Mouse (Mus musculus) liver, embryonic 15.5 days (tissue): Measurements from ENCODE around the gene Klf9. TPM values are rescaled to one million over a fixed set of nuclear protein-coding genes. Genes with fewer than 3 reads are reported as not detected.
"Not testable (repeated sequence)": the region's sequence is repeated elsewhere in the genome, so short reads cannot be mapped to it uniquely, and the experiment has no call there.

ENCODE experiments used
- ATAC-seq: fragments of 200-750 bp; cut with Nextera tagmentation; 2 replicates; pipeline ENCODE4 v1.8.0; 2017; ENCODE audit warnings: moderate number of reproducible peaks, mild to moderate bottlenecking, moderate library complexity; ENCODE audit not compliant: insufficient read depth
- H3K27ac ChIP-seq: fragments of 300-500 bp; sonication (generic); replicated peaks from 2 replicates; pipeline ENCODE4 v1.5.1; 2015; ENCODE audit warnings: mild to moderate bottlenecking, inconsistent platforms
- H3K27me3 ChIP-seq: fragments of 300-500 bp; sonication (generic); 2 replicates; pipeline ENCODE4 v1.6.1; 2015; ENCODE audit warnings: mild to moderate bottlenecking, inconsistent platforms
- H3K36me3 ChIP-seq: fragments of 300-500 bp; sonication (generic); replicated peaks from 2 replicates; pipeline ENCODE4 v1.6.1; 2015; ENCODE audit warnings: moderate library complexity, mild to moderate bottlenecking, inconsistent platforms
- H3K4me1 ChIP-seq: fragments of 300-500 bp; sonication (generic); replicated peaks from 2 replicates; pipeline ENCODE4 v1.6.1; 2015; ENCODE audit warnings: inconsistent platforms
- H3K4me2 ChIP-seq: fragments of 300-500 bp; sonication (generic); 2 replicates; pipeline ENCODE4 v1.6.1; 2015; ENCODE audit warnings: moderate library complexity, mild to moderate bottlenecking, inconsistent platforms
- H3K4me3 ChIP-seq: fragments of 300-500 bp; sonication (generic); replicated peaks from 2 replicates; pipeline ENCODE4 v1.5.1; 2015; ENCODE audit warnings: mild to moderate bottlenecking, inconsistent platforms
- H3K9ac ChIP-seq: fragments of 300-500 bp; sonication (generic); 2 replicates; pipeline ENCODE4 v1.6.1; 2015; ENCODE audit warnings: moderate library complexity, mild to moderate bottlenecking, inconsistent platforms
- H3K9me3 ChIP-seq: fragments of 300-500 bp; sonication (generic); replicated peaks from 2 replicates; pipeline ENCODE4 v1.6.1; 2016; ENCODE audit warnings: inconsistent platforms
- WGBS: fragments of 180-500 bp; shearing (Covaris S2); methylation state at CpG from one replicate; pipeline ENCODE4 v1.1.7; 2015; ENCODE audit warnings: mixed read lengths; ENCODE audit not compliant: insufficient replicate concordance; 5-methylcytosine and 5-hydroxymethylcytosine counted together
- polyA plus RNA-seq: library from polyadenylated mRNA; unstranded; fragments of >200 nt; fragmentation: Nextera tagmentation; extraction: Ambion mirVana; gene quantifications from 2 replicates; pipeline ENCODE4 v1.2.1, GENCODE M21; 2015

Gene Klf9
- polyA plus RNA-seq, 1 experiment from 2014 or later: 1.3 TPM

DNA sequence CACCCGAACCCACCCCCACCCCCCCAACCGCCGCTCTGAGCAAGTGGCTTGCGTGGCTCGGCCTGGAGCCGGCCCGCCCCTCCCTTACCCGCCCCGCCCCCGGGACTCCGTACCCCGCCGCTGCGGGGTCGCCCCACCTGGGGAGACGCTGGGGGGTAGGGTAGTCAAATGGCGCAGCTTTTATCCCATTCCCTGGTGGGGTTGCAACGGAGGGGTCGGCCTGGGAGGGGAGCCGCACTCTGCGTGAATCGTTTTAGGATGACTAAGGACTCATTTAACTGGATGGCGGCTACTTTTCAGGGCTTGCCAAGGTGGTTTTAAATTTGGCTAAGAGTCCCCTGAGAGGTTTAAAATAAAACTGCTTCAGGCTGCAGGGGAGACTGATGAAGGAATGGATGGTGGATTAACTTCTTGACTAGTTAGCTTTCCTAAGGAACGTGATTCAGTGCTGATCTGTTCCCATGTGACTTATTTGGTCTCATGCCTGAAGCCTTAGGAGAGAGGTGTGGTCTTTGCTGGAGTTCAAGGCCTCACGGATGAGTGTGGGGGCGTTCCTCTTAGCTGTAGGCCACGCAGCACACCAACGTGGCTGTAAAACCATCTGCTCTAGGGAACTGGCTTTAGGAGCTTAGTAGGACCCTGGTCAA, 1.5 kb downstream of the Klf9 start:
- Histone ChIP-seq H3K27ac (no peak overlapping the region), H3K9me3 (no peaks in the 10 kb centered on the region), H3K36me3 (no peaks in the 10 kb centered on the region), H3K9ac (peak overlapping the region; percentile 68), H3K27me3 (peaks cover 23% of the 10 kb centered on the region), H3K4me2 (peak overlapping the region; percentile 100), H3K4me3 (peak overlapping the region; percentile 73), H3K4me1 (peaks cover 58% of the 10 kb centered on the region)
- 7% methylated on average over 28 of the region's 28 CpGs for WGBS
- ATAC-seq: no peak

DNA sequence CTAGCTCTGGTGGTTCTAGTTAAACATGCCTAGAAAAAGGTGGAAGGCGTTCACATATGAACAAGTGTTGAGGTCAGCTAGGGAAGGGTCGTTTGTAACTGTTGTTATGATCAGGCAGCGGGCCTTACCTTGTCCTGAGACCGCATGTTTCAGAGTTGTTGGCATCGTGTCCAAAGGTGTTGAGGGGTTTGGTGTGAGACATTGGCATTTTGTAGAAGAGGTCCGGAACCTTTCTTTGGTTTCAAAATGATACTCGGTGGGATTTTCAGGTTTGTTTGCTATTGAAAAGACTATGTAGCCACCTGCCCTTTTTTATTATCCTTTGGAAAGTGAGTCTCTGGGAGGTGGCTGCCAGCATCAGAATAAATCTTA, 2.0 kb downstream of the Klf9 start:
- peaks cover 58% of the 10 kb centered on the region for H3K4me1 ChIP-seq
- no peak overlapping the region for H3K27ac ChIP-seq
- ATAC-seq: no peak
- peaks cover 18% of the 10 kb centered on the region for H3K27me3 ChIP-seq
- no peak overlapping the region for H3K9ac ChIP-seq
- H3K4me2 ChIP-seq: peak overlapping the region; percentile 100
- H3K4me3 ChIP-seq: peak overlapping the region; percentile 73
- H3K36me3 ChIP-seq: no peaks in the 10 kb centered on the region
- no peaks in the 10 kb centered on the region for H3K9me3 ChIP-seq
- WGBS: 60% methylated on average over 7 of the region's 7 CpGs

DNA sequence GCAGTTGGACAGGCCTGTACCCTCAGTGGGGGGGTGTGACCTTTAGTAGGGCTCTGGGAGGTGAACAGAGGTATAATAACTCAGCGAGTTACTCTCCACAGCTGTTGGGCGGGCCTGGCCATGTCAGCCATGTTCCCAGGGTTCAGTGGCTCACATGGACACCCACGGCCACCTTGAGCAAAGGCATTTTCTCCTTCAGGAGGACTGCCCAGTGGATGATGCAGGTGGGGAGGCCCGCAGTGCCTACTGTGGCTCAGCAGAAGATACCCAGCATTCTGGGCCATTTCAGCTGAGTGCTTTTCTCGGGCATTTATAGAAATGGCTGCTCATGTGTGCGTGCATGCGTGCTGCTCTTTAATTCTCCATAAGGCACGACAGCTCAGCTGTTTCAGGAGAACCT, 2.5 kb downstream of the Klf9 start:
- H3K27me3 ChIP-seq: peaks cover 15% of the 10 kb centered on the region; the same call in 1 of the 2 replicates
- H3K4me3 ChIP-seq: no peak overlapping the region
- ATAC-seq: no peak
- H3K9me3 ChIP-seq: no peaks in the 10 kb centered on the region
- H3K9ac ChIP-seq: no peak overlapping the region
- H3K36me3 ChIP-seq: no peaks in the 10 kb centered on the region
- H3K4me1 ChIP-seq: peaks cover 58% of the 10 kb centered on the region
- H3K27ac ChIP-seq: no peak overlapping the region
- WGBS: 73% methylated on average over 8 of the region's 8 CpGs
- H3K4me2 ChIP-seq: peak overlapping the region; percentile 100; the same call in 1 of the 2 replicates

DNA sequence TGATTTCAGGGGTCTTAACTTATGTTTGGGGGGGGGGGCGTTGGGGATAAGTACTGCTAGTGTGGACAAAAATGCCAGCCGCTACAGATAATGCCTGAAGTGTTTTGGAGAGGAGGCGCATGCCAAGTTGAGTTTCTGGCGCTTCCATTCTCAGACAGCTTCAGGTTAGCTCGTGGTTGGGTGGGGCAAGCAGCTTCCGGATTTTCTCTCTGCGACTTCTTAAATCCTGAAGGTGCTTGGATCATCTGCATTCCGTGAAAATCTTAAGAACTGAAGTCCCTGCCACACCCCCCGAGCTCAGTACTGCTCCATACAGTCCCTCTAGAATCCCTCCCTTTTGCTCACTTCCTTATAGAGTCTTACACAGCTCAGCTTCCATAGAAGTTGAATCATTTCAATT, 3.0 kb downstream of the Klf9 start:
- ATAC-seq: no peak
- Histone ChIP-seq H3K4me3 (no peak overlapping the region), H3K36me3 (no peaks in the 10 kb centered on the region), H3K4me2 (no peak overlapping the region), H3K27ac (no peak overlapping the region), H3K27me3 (peaks cover 15% of the 10 kb centered on the region; the same call in 1 of the 2 replicates), H3K9ac (no peak overlapping the region), H3K9me3 (no peaks in the 10 kb centered on the region), H3K4me1 (peaks cover 59% of the 10 kb centered on the region)
- WGBS: 50% methylated on average over 9 of the region's 9 CpGs

DNA sequence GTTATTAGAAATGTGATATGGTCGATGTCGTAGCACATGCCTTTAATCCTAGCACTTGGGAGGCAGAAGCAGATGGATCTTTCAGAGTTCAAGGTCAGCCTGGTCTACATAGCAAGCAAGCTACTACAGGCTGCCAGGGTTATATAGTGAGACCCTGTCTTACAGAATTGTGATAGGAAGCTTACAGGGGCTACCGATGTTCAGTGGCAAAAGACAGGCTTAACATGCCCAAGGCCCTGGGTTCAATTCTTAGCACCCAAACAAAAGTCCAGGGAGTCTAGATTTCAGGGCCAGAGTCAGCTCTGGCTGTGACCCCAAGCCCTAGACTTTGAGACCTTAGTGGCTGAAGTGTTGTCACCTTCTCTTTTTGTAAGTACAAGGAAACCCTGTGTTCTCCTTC, 4.1 kb downstream of the Klf9 start:
- H3K4me3 ChIP-seq: no peak overlapping the region
- H3K4me1 ChIP-seq: peaks cover 65% of the 10 kb centered on the region
- peaks cover 15% of the 10 kb centered on the region; the same call in 1 of the 2 replicates for H3K27me3 ChIP-seq
- H3K36me3 ChIP-seq: no peaks in the 10 kb centered on the region
- 79% methylated on average over 3 of the region's 3 CpGs for WGBS
- ATAC-seq: no peak
- no peak overlapping the region for H3K4me2 ChIP-seq
- no peak overlapping the region for H3K9ac ChIP-seq
- no peaks in the 10 kb centered on the region for H3K9me3 ChIP-seq
- H3K27ac ChIP-seq: no peak overlapping the region

DNA sequence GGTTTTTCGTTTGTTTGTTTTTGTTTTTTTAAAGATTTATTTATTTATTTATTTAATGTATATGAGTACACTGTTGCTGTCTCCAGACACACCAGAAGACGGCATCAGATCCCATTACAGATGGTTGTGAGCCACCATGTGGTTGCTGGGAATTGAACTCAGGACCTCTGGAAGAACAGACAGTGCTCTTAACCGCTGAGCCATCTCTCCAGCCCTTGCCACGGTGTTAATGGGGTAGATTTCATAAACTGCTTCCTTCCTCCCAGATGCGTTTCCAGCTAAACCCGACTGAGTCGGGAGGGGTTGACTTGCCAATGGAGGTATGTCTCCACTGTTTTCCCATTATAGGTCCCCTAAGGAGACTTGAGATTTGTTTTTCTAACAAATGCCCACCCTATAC, 4.5 kb downstream of the Klf9 start:
- Histone ChIP-seq H3K4me1 (peaks cover 65% of the 10 kb centered on the region), H3K27me3 (peaks cover 15% of the 10 kb centered on the region; the same call in 1 of the 2 replicates)
- not testable (repeated sequence) for H3K9ac ChIP-seq, H3K9me3 ChIP-seq, H3K4me3 ChIP-seq, H3K27ac ChIP-seq, H3K4me2 ChIP-seq, H3K36me3 ChIP-seq, ATAC-seq
- WGBS: 74% methylated on average over 7 of the region's 7 CpGs

DNA sequence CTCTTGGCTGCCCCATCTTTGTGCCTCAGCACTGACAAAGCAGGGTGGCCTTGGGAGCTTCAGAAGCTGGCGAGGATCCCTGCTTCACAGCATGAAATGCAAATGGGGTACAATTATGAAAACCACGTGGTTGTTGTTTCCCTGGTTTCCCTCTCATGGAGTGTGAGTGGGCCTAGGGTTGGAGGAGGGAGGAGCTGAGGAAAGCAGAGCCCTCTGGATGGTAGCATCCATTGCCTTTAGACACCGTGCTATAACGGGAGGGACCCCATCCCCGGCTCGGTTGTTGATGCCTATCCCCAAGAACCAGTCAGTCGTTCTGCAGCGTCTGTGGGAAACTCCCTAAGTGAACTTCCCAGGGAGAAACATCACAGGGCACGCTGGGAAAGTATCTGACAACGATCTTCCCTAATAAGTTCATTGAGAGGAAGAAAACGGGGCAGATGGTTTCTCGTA, 5.4 kb downstream of the Klf9 start:
- 66% methylated on average over 12 of the region's 12 CpGs for WGBS
- Histone ChIP-seq H3K4me3 (no peak overlapping the region), H3K9ac (no peak overlapping the region), H3K27ac (no peak overlapping the region), H3K9me3 (no peaks in the 10 kb centered on the region), H3K4me1 (peaks cover 66% of the 10 kb centered on the region), H3K27me3 (peaks cover 15% of the 10 kb centered on the region; the same call in 1 of the 2 replicates), H3K4me2 (no peak overlapping the region), H3K36me3 (no peaks in the 10 kb centered on the region)
- ATAC-seq: no peak

DNA sequence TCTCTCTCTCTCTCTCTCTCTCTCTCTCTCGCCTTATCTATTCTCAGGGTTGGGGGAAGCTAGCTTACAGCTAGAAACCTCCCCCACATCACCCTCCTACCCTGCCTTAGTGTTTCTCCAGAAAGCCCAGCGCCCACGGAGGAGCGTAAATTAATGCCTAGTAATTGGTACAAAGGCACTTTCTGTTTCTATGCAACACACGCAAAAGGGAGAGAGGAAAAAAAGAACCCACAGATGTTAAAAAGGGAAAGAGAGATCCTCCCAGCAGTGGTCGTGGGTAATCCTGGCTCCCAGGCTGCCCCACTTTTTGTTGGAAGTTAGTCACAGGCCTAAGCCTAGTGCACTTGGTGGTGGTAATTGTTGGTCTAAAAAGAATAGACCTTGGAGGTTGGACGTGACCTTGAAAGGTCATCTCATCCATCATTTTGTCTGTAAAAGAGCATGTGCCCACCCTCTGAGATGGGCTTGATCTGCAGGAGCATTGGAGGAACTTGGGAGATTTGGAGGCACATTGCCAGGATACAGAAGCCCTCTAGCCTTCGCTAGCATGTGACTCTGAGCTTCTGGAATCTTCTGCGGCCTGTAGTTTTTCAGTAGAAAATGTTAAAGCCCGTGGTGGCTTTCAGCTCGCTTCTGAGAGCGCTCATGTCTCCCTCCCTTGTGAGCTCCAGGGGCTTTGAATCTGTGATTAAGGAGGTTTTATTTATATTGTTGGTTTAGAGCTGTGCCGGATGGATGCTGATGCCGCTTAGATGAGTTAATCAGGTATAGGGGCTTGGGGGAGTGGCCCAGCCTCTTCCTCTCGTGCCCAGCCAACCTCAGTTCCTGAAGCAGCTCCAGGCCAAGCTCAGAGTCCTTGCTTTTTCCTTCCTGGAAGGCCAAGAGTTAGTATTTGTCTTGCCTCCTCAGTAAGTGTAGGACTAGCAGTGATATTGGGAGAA, 6.3 kb downstream of the Klf9 start:
- no peak for ATAC-seq
- no peaks in the 10 kb centered on the region for H3K36me3 ChIP-seq
- H3K9ac ChIP-seq: no peak overlapping the region
- H3K27ac ChIP-seq: no peak overlapping the region
- no peaks in the 10 kb centered on the region for H3K9me3 ChIP-seq
- H3K4me1 ChIP-seq: peaks cover 66% of the 10 kb centered on the region
- H3K4me3 ChIP-seq: no peak overlapping the region
- peaks cover 6% of the 10 kb centered on the region; the same call in 1 of the 2 replicates for H3K27me3 ChIP-seq
- WGBS: 61% methylated on average over 15 of the region's 15 CpGs
- H3K4me2 ChIP-seq: no peak overlapping the region

DNA sequence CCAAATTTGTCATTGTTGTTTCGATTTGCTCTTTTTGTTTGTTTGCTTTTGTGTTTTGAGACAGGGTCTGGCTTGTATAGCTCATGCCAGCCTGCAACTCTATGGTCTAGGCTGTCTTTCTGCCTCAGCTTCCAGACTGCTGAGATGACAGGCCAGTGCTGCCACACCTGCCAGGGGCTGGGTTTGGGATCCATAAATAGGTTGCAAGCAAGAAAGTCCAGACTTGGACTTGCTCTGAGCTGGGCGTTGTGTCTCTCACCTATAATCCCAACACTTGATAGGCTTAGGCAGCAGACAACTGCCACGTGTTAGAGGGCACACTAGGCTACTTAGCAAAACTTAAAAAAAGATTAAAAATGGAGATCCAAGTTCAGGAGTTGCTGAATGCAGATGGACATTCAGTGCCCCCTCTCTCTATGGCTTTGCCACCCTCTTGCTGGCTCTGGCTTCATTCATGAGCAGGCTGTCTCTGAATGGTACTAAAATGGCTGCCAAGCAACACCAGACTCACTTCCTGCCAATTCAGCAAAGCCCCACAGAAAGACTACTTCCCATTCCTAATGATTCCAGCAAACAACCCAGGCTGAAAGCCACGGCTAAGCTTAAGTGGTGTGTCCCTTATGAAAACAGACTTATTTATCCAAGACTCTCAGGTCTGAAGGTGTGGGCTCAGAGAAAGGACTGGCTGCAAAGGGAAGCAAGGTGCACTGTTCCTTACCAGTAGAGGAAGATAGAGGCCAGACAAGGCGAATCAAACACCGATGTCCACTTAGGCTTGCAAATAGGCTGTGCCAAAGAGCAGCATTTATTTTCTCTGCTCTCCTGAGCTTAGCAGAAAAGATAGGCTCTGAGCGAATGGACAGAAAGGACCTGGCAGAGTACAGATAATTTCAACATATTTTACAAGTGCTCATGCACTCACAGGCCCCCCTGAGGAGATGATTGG, 8.7 kb downstream of the Klf9 start:
- Histone ChIP-seq H3K9me3 (no peaks in the 10 kb centered on the region), H3K27ac (0 out of 2 replicates have a peak overlapping the region, but pooled peaks have one; percentile 22), H3K27me3 (no peaks in the 10 kb centered on the region), H3K9ac (no peak overlapping the region), H3K36me3 (no peaks in the 10 kb centered on the region), H3K4me2 (no peak overlapping the region), H3K4me3 (no peak overlapping the region), H3K4me1 (peaks cover 64% of the 10 kb centered on the region)
- 57% methylated on average over 7 of the region's 7 CpGs for WGBS
- ATAC-seq: no peak

DNA sequence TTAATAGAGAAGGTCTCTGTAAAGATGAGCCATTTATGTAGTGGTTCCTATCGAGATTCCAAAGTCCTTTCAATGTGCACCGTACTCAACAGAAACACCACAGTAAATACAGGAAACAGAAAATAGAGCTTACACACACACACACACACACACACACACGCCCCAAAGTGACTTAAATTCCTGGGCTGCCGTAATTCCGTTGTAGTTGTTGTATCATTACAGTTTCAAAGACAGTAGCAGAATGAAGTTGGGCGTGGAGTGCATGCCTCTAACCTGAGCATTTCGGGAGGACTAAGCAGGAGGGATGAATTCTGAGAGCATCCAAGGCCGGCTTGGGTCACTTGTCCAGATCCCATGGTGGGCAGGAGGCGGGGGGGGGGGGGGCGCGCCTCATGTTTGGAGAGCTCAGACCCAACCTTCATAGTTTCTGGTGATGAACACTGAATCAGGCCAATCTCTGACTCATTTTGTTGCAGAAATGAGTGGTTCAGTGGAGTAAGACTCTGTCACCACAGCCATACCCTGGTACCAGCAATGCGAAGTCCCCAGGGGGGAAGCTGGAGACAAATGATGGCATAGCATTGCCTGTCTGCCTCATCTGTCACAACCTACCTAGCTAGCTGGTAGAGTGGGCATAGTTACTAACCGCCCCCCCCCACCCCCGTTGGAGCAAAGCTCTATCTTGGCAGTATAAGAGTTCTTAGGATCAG, 9.7 kb downstream of the Klf9 start:
- 77% methylated on average over 14 of the region's 14 CpGs for WGBS
- Histone ChIP-seq H3K4me1 (peaks cover 67% of the 10 kb centered on the region), H3K27ac (no peak overlapping the region), H3K27me3 (no peaks in the 10 kb centered on the region), H3K4me3 (no peak overlapping the region), H3K9ac (no peak overlapping the region), H3K36me3 (no peaks in the 10 kb centered on the region), H3K4me2 (peak overlapping the region; percentile 71; the same call in 1 of the 2 replicates), H3K9me3 (no peaks in the 10 kb centered on the region)
- no peak for ATAC-seq
